Mouse (Mus musculus): ENCODE measurements around the gene Psme4. TPM values are rescaled to one million over a fixed set of nuclear protein-coding genes. Genes with fewer than 3 reads are reported as not detected.

Gene Psme4
- polyA plus RNA-seq, 1 experiment from 2014 or later: 35.3 TPM

DNA sequence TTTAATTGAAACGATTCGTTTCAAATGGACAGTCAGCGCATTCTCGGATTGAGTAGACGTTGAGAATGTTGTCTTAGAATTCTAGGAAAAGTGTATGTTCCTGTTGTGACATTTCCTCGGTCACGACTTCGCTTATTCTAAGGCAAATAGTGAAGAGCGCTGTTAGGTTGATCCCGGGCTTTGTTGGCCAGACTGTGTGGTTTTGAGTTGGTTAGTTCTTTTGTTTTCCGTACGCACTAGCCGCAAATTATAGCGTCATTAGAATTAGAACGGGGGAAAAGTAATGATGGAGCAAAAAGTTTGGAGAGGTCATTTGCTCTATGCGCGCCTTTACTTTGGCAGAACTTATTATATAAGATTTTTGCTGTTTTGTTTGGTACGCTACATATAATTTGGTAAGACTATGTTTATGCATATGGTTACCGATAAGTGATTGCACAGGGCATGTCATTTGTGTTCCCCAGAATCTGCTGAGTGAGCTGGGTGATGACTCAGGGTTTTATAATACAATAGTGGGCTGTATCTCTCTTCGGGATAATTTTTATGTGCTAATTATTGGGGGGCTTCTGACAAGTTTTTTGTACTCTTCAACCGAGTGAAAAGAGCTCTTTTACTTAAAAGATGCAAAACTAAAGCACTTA lies 1.4 kb downstream of the Psme4 start:
- H3K27ac ChIP-seq (replicated peaks; ENCODE audit: low read depth, low read length): no peak overlapping the region
- no peak for ATAC-seq (replicated peaks; ENCODE audit: insufficient number of reproducible peaks, low FRiP score, low TSS enrichment, low read depth)
- DNase-seq (ENCODE audit: low spot score): peak; percentile 22

DNA sequence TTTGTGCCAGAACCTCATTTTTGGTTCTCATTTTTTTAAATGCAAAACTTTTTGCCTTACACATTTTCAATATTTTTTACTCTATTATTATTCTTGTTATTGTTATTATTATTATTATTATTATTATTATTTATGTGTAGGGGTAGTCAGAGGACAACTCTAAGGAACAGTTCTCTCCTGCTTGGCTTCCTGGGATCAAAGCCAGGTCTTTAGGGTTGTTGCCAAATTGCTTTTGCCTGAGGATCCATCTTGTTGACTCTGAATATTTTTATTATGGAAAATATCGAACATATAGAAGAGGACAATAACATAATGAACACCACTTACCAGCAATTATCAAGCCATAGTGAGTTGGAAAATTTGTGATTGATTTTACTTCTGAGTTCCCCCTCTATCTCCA lies 3.1 kb downstream of the Psme4 start:
- ATAC-seq (replicated peaks; ENCODE audit: insufficient number of reproducible peaks, low FRiP score, low TSS enrichment, low read depth): no peak
- 89% methylated on average over 1 of the region's 1 CpGs for WGBS

More for the DNA sequence above, 1.4 kb downstream of the Psme4 start:
- Histone ChIP-seq H3K9me3 (replicated peaks; ENCODE audit: control insufficient read depth, low read length) (no peaks in the 10 kb centered on the region), H3K4me2 (ENCODE audit: low read depth, low read length) (peak overlapping the region; percentile 64), H3K9ac (replicated peaks; ENCODE audit: low read length) (peak overlapping the region; percentile 95), H3K4me1 (ENCODE audit: control insufficient read depth, insufficient read depth, low read length) (no peaks in the 10 kb centered on the region), H3K4me3 (ENCODE audit: low read depth, low read length) (peak overlapping the region; percentile 98), H3K36me3 (replicated peaks; ENCODE audit: control insufficient read depth, insufficient read depth, low read depth, low read length) (no peaks in the 10 kb centered on the region), H3K27me3 (ENCODE audit: control insufficient read depth, insufficient read depth, low read length) (no peaks in the 10 kb centered on the region)
- 2% methylated on average over 21 of the region's 21 CpGs for WGBS

DNA sequence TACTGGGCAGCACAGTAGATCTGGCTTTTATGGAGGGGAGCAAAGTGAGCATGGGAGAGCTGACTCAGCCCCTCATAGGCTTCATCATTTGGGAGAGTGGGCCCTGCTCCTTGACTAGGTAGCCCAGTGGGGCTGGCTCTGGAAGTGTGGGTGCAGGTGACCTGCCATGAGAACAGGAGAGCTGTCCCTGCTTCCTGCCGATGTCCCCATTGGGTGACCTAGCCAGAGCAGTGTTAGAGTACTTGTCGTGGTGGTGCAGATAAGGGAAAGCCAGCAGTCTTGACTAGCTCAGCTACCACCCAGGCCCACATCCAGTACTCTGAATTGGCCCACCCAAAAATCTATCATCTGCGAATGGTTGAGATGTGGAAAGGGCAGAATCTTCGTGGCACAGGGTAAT lies 6.0 kb downstream of the Psme4 start:
- 79% methylated on average over 4 of the region's 4 CpGs for WGBS
- ATAC-seq (replicated peaks; ENCODE audit: insufficient number of reproducible peaks, low FRiP score, low TSS enrichment, low read depth): 0 out of 2 replicates have a peak, but pooled peaks have one; percentile 54

More for the DNA sequence above, 3.1 kb downstream of the Psme4 start:
- no peak overlapping the region for H3K4me2 ChIP-seq (ENCODE audit: low read depth, low read length)
- no peak for DNase-seq (ENCODE audit: low spot score)
- H3K4me1 ChIP-seq (ENCODE audit: control insufficient read depth, insufficient read depth, low read length): no peaks in the 10 kb centered on the region
- H3K9ac ChIP-seq (replicated peaks; ENCODE audit: low read length): no peak overlapping the region
- H3K9me3 ChIP-seq (replicated peaks; ENCODE audit: control insufficient read depth, low read length): no peaks in the 10 kb centered on the region
- H3K4me3 ChIP-seq (ENCODE audit: low read depth, low read length): no peak overlapping the region
- H3K27me3 ChIP-seq (ENCODE audit: control insufficient read depth, insufficient read depth, low read length): no peaks in the 10 kb centered on the region
- no peak overlapping the region for H3K27ac ChIP-seq (replicated peaks; ENCODE audit: low read depth, low read length)
- no peaks in the 10 kb centered on the region for H3K36me3 ChIP-seq (replicated peaks; ENCODE audit: control insufficient read depth, insufficient read depth, low read depth, low read length)

DNA sequence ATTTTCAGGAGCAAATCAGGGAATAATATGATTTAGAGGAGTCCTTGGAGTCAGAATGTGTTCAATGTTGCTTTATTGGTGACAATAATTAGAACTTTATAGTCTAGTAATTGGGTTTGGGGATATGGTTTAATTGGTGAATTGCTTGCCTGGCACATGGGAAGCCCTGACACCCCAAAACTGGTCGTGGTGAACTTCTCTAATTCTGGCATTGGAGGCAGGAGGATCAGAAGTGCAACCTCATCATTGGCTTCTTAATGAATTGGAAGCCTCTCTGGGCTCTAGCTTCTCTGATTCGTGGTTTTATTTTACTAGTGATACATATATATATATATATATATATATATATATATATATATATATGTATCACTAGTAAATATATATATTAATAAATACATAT lies 9.4 kb downstream of the Psme4 start:
- 95% methylated on average over 2 of the region's 2 CpGs for WGBS
- DNase-seq (ENCODE audit: low spot score) (no peak), ATAC-seq (replicated peaks; ENCODE audit: insufficient number of reproducible peaks, low FRiP score, low TSS enrichment, low read depth) (no peak)
- H3K36me3 ChIP-seq (replicated peaks; ENCODE audit: control insufficient read depth, insufficient read depth, low read depth, low read length): no peaks in the 10 kb centered on the region
- H3K4me2 ChIP-seq (ENCODE audit: low read depth, low read length): no peak overlapping the region
- H3K9ac ChIP-seq (replicated peaks; ENCODE audit: low read length): no peak overlapping the region
- no peaks in the 10 kb centered on the region for H3K4me1 ChIP-seq (ENCODE audit: control insufficient read depth, insufficient read depth, low read length)
- no peak overlapping the region for H3K4me3 ChIP-seq (ENCODE audit: low read depth, low read length)
- no peak overlapping the region for H3K27ac ChIP-seq (replicated peaks; ENCODE audit: low read depth, low read length)
- no peaks in the 10 kb centered on the region for H3K27me3 ChIP-seq (ENCODE audit: control insufficient read depth, insufficient read depth, low read length)
- H3K9me3 ChIP-seq (replicated peaks; ENCODE audit: control insufficient read depth, low read length): no peaks in the 10 kb centered on the region

More for the DNA sequence above, 6.0 kb downstream of the Psme4 start:
- Histone ChIP-seq H3K9ac (replicated peaks; ENCODE audit: low read length) (no peak overlapping the region), H3K36me3 (replicated peaks; ENCODE audit: control insufficient read depth, insufficient read depth, low read depth, low read length) (no peaks in the 10 kb centered on the region), H3K27me3 (ENCODE audit: control insufficient read depth, insufficient read depth, low read length) (no peaks in the 10 kb centered on the region), H3K9me3 (replicated peaks; ENCODE audit: control insufficient read depth, low read length) (no peaks in the 10 kb centered on the region), H3K4me2 (ENCODE audit: low read depth, low read length) (no peak overlapping the region), H3K4me3 (ENCODE audit: low read depth, low read length) (no peak overlapping the region), H3K27ac (replicated peaks; ENCODE audit: low read depth, low read length) (no peak overlapping the region), H3K4me1 (ENCODE audit: control insufficient read depth, insufficient read depth, low read length) (no peaks in the 10 kb centered on the region)
- no peak for DNase-seq (ENCODE audit: low spot score)

DNA sequence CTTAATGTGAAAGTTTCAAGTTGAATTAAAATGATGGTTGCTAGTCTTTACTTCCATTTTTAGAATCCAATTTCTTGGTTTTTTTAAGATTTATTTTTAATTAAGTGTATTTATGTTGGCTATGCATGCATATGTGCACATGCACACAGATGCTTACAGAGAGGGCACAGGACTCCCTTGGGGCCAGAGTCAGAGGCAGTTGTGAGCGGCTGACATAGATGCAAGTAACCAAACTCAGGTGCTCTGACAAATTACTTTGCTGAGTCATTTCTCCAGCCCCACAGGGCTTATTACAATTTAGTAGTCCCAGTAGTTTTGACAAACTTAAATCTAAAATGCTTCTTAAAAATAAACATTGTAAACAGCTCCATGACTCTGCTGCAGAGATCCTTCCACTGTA lies 10.1 kb downstream of the Psme4 start:
- no peaks in the 10 kb centered on the region for H3K36me3 ChIP-seq (replicated peaks; ENCODE audit: control insufficient read depth, insufficient read depth, low read depth, low read length)
- no peak overlapping the region for H3K9ac ChIP-seq (replicated peaks; ENCODE audit: low read length)
- no peak for DNase-seq (ENCODE audit: low spot score)
- no peak for ATAC-seq (replicated peaks; ENCODE audit: insufficient number of reproducible peaks, low FRiP score, low TSS enrichment, low read depth)
- 77% methylated on average over 1 of the region's 1 CpGs for WGBS
- H3K4me1 ChIP-seq (ENCODE audit: control insufficient read depth, insufficient read depth, low read length): no peaks in the 10 kb centered on the region
- H3K27me3 ChIP-seq (ENCODE audit: control insufficient read depth, insufficient read depth, low read length): no peaks in the 10 kb centered on the region
- H3K9me3 ChIP-seq (replicated peaks; ENCODE audit: control insufficient read depth, low read length): no peaks in the 10 kb centered on the region
- H3K4me3 ChIP-seq (ENCODE audit: low read depth, low read length): no peak overlapping the region
- H3K4me2 ChIP-seq (ENCODE audit: low read depth, low read length): no peak overlapping the region
- no peak overlapping the region for H3K27ac ChIP-seq (replicated peaks; ENCODE audit: low read depth, low read length)

DNA sequence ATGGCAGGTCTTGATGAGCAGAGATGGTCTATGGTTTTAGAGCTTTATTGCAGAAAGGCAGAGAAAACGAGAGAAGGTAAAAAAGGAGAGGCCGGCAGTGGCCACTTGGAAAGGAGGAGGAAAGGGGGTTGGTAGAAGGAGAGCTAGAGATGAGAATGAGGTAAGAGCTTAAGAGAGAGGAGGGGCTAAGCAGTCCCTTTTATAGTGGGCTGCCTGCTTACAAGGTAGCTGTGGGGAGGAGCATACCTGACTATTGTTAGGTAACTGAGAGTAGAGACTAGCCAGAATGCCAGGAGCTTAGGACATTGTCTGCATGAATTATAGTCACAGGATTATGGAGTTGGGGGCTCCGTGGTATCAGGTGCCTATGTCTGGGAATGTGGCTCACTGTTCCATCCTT lies 14.0 kb downstream of the Psme4 start:
- Histone ChIP-seq H3K27me3 (ENCODE audit: control insufficient read depth, insufficient read depth, low read length) (no peaks in the 10 kb centered on the region), H3K36me3 (replicated peaks; ENCODE audit: control insufficient read depth, insufficient read depth, low read depth, low read length) (no peaks in the 10 kb centered on the region), H3K4me3 (ENCODE audit: low read depth, low read length) (no peak overlapping the region), H3K27ac (replicated peaks; ENCODE audit: low read depth, low read length) (no peak overlapping the region), H3K4me2 (ENCODE audit: low read depth, low read length) (no peak overlapping the region), H3K9me3 (replicated peaks; ENCODE audit: control insufficient read depth, low read length) (no peaks in the 10 kb centered on the region), H3K9ac (replicated peaks; ENCODE audit: low read length) (no peak overlapping the region), H3K4me1 (ENCODE audit: control insufficient read depth, insufficient read depth, low read length) (no peaks in the 10 kb centered on the region)
- ATAC-seq (replicated peaks; ENCODE audit: insufficient number of reproducible peaks, low FRiP score, low TSS enrichment, low read depth): 0 out of 2 replicates have a peak, but pooled peaks have one; percentile 59
- WGBS: 59% methylated on average over 3 of the region's 3 CpGs
- no peak for DNase-seq (ENCODE audit: low spot score)

DNA sequence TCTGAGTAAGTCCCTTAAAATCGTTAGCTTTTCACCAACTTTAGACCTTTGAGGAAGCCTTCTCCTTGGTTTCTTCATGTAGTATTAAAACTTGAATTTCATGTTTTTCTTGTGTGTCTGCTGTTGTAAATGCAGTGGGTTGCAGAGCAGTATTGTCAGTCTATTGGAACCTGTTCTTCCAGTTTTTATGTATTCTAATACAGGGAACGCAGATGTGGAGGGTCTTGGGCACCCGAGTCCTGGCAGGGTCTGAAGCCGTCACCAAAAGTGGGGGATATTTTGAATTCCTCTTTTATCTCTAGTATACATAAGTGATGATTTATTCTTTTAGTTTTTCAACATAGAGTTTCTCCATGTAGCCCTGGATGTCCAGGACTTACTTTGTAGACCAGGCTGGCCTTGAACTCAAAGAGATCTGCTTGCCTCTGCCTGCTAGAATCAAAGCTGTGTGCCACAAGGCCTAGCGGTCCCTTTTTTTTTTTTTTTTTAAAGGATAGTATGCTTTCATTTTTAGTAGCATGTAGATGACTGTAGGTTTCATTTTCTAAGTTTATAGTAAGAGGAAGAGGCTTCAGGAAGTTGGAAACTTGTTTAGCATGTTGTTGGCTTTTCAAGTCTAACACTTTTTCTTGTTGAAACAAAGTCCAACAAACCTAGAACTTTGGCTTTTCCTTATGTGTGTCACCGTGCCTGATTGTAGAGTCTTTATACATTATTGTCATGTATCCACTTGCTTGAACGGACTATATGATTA lies 14.9 kb downstream of the Psme4 start:
- Histone ChIP-seq H3K4me2 (ENCODE audit: low read depth, low read length) (no peak overlapping the region), H3K4me3 (ENCODE audit: low read depth, low read length) (no peak overlapping the region), H3K4me1 (ENCODE audit: control insufficient read depth, insufficient read depth, low read length) (no peaks in the 10 kb centered on the region), H3K27me3 (ENCODE audit: control insufficient read depth, insufficient read depth, low read length) (no peaks in the 10 kb centered on the region), H3K9me3 (replicated peaks; ENCODE audit: control insufficient read depth, low read length) (no peaks in the 10 kb centered on the region), H3K9ac (replicated peaks; ENCODE audit: low read length) (no peak overlapping the region), H3K36me3 (replicated peaks; ENCODE audit: control insufficient read depth, insufficient read depth, low read depth, low read length) (no peaks in the 10 kb centered on the region), H3K27ac (replicated peaks; ENCODE audit: low read depth, low read length) (no peak overlapping the region)
- ATAC-seq (replicated peaks; ENCODE audit: insufficient number of reproducible peaks, low FRiP score, low TSS enrichment, low read depth): no peak
- WGBS: 89% methylated on average over 7 of the region's 7 CpGs
- peak; percentile 3 for DNase-seq (ENCODE audit: low spot score)

DNA sequence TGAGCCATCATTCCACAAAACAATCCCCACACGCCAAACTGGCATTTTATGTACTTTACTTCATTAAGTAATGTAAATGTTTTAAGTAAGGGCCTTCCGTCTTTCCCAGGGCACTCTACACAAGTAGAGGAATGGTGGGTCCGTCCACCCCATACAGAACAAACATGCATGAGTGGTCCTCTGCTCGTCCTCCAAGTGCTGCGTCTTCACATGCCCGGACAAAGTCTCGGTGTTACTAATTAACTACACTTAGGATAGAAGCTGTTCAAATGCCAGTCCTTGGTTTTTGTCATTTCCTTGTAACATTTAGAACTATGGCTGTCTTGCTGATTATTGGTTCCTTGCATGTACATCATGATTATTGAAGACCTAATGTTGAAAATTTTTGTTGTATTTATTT lies 21.2 kb downstream of the Psme4 start:
- Histone ChIP-seq H3K9me3 (replicated peaks; ENCODE audit: control insufficient read depth, low read length) (no peaks in the 10 kb centered on the region), H3K4me3 (ENCODE audit: low read depth, low read length) (no peak overlapping the region), H3K27ac (replicated peaks; ENCODE audit: low read depth, low read length) (no peak overlapping the region), H3K36me3 (replicated peaks; ENCODE audit: control insufficient read depth, insufficient read depth, low read depth, low read length) (no peaks in the 10 kb centered on the region), H3K4me1 (ENCODE audit: control insufficient read depth, insufficient read depth, low read length) (no peaks in the 10 kb centered on the region), H3K27me3 (ENCODE audit: control insufficient read depth, insufficient read depth, low read length) (no peaks in the 10 kb centered on the region), H3K9ac (replicated peaks; ENCODE audit: low read length) (no peak overlapping the region), H3K4me2 (ENCODE audit: low read depth, low read length) (no peak overlapping the region)
- DNase-seq (ENCODE audit: low spot score): no peak
- ATAC-seq (replicated peaks; ENCODE audit: insufficient number of reproducible peaks, low FRiP score, low TSS enrichment, low read depth): no peak
- 92% methylated on average over 7 of the region's 7 CpGs for WGBS
